Mouse (Mus musculus): ENCODE data around the gene Ahnak.

DNA sequence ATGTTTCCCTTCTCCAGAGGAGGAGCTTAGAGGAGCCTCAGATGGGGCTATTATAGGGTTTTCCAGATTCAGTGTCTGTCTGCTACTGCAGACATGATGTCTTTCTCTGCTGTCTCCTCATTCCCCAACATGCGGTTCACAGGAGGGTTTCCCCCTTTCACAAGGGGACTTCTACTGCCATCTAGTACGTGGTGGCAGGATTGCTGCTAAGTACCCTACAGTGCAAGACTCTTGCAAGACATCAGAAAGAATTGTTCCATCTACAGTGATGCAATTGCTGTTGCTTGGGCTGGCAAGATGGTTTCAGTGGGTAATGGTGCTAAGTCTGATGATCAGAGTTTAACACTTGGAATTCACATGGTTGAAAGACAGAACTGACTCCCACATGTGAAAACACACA lies 66.1 kb downstream of the Ahnak start:
- TF ChIP-seq MAFK (IDR thresholded peaks at IDR 0.05; ENCODE audit: borderline replicate concordance, low read depth, low read length) (no peak), HCFC1 (IDR thresholded peaks at IDR 0.05; ENCODE audit: low read depth, low read length) (no peak), MYC (IDR thresholded peaks at IDR 0.05; ENCODE audit: low read depth, low read length) (0 out of 2 replicates have a peak, but pooled peaks have one; percentile 27), POLR2AphosphoS2 (IDR thresholded peaks at IDR 0.05; ENCODE audit: low read length) (no peak), MEF2A (IDR thresholded peaks at IDR 0.05; ENCODE audit: extremely low read depth, insufficient replicate concordance, low read depth, low read length, poor library complexity, severe bottlenecking) (no peak), CTCF (IDR thresholded peaks at IDR 0.05 in 2 of 3, conservative IDR thresholded peaks at IDR 0.05 in 1 of 3; ENCODE audit: control insufficient read depth in 1 of 3, insufficient read depth in 1 of 3, low read depth in 2 of 3, low read length in 3 of 3, poor library complexity in 1 of 3, severe bottlenecking in 1 of 3) (peak in 1 of 3 experiments; percentile 45; a peak in 3 of 6 replicates), MAX (IDR thresholded peaks at IDR 0.05; ENCODE audit: low read length) (no peak)

Measured in MEL (cell line).